Mouse (Mus musculus): Measurements from ENCODE around the gene Bach2. TPM values are rescaled to one million over a fixed set of nuclear protein-coding genes. Genes with fewer than 3 reads are reported as not detected.

Gene Bach2
- total and polyA plus RNA-seq, 2 experiments from 2014 or later, result 2.1 to 2.4 TPM

DNA sequence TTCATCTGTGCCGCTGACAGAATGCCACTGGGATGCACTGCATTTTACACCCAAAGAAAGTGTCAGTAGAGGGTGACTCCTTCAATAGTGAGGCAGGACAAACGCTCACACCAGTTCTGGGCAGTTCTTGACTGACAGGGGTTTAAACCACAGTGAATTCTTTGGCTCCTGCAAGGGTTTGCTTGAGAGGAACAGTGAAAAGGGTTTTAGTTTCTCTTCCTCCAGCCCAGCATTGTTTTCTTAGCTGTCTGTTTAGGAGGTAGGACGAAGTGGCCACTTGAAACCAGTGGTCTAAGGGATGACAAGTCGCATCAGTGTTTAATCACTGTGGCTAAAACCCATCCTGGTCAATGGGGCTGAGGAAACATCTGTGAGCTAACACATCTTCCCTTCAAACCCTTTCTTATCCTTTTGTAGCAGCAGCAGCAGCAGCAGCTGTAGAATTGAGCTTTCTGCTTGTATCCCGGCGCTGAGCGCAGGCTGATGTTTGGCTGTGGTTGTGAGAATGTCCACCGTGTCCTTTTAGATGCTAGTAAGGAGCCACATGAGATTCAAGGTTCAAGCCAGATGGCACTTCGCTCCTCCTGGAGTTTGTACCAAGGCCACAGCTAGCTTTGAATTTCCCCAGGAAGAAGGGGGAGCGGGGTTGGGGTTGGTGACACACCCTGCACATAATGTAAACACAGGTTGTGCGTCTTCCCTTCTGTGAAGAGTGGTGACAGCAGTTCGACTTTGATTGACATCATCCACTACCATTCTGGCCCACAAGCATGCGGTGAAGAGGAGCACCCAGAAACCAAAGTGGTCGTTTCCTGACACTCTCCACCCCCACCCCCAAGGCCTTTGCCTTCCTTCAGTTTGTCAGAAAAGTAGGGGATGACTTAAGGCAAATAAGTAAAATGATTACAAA is 104.9 kb downstream of the Bach2 start:
- no peaks in the 10 kb centered on the region for H3K27me3 ChIP-seq (ENCODE audit: control insufficient read depth, insufficient read depth, low read length)
- WGBS, result 45% methylated on average over 14 of the region's 14 CpGs
- no peaks in the 10 kb centered on the region for H3K9me3 ChIP-seq (replicated peaks; ENCODE audit: control insufficient read depth, low read length)
- H3K27ac ChIP-seq (ENCODE audit: low read depth), result peak overlapping the region; percentile 56
- H3K4me3 ChIP-seq (ENCODE audit: low read depth, low read length), result no peak overlapping the region
- ATAC-seq (ENCODE audit: insufficient read depth, low read depth) (no peak; the same call in 1 of the 2 replicates), DNase-seq (ENCODE audit: low spot score) (no peak)
- no peak overlapping the region for H3K9ac ChIP-seq (replicated peaks; ENCODE audit: low read depth, low read length)
- TF ChIP-seq EP300 (IDR thresholded peaks at IDR 0.05; ENCODE audit: low read depth), result no peak
- no peak for TF ChIP-seq CTCF (IDR thresholded peaks at IDR 0.05; ENCODE audit: low read depth)
- no peak overlapping the region; the same call in 1 of the 2 replicates for H3K4me2 ChIP-seq (ENCODE audit: low read depth, low read length)
- no peaks in the 10 kb centered on the region for H3K36me3 ChIP-seq (replicated peaks; ENCODE audit: control insufficient read depth, insufficient read depth, low read length)
- peaks cover 5% of the 10 kb centered on the region; the same call in 1 of the 2 replicates for H3K4me1 ChIP-seq (ENCODE audit: control insufficient read depth, insufficient read depth)

DNA sequence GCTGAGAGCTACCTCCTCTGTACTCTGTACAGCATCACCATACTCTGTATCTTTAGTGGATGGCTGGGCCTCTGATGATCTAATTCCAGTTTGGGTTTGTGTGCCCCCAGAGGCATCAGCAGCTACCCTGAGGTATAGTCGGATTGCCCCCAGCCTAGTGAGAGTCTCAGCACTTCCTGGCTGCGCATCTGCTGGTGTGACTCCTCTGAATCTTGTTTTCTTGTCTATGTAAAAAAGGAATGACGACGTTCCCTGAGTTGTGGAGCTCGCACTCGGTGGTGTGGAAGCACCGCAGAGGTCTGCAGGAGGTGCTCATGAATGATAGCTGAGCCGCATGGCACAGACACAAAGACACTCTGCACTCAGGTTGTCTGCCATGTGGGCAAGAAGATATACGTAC is 105.7 kb downstream of the Bach2 start:
- Histone ChIP-seq H3K27ac (ENCODE audit: low read depth) (0 out of 2 replicates have a peak overlapping the region, but pooled peaks have one; percentile 56), H3K36me3 (replicated peaks; ENCODE audit: control insufficient read depth, insufficient read depth, low read length) (no peaks in the 10 kb centered on the region), H3K4me3 (ENCODE audit: low read depth, low read length) (no peak overlapping the region), H3K27me3 (ENCODE audit: control insufficient read depth, insufficient read depth, low read length) (no peaks in the 10 kb centered on the region), H3K4me2 (ENCODE audit: low read depth, low read length) (no peak overlapping the region), H3K9me3 (replicated peaks; ENCODE audit: control insufficient read depth, low read length) (no peaks in the 10 kb centered on the region), H3K9ac (replicated peaks; ENCODE audit: low read depth, low read length) (no peak overlapping the region), H3K4me1 (ENCODE audit: control insufficient read depth, insufficient read depth) (no peaks in the 10 kb centered on the region)
- ATAC-seq (ENCODE audit: insufficient read depth, low read depth), result no peak
- WGBS, result 66% methylated on average over 9 of the region's 9 CpGs
- no peak for DNase-seq (ENCODE audit: low spot score)
- no peak for TF ChIP-seq EP300 (IDR thresholded peaks at IDR 0.05; ENCODE audit: low read depth)
- no peak for TF ChIP-seq CTCF (IDR thresholded peaks at IDR 0.05; ENCODE audit: low read depth)

DNA sequence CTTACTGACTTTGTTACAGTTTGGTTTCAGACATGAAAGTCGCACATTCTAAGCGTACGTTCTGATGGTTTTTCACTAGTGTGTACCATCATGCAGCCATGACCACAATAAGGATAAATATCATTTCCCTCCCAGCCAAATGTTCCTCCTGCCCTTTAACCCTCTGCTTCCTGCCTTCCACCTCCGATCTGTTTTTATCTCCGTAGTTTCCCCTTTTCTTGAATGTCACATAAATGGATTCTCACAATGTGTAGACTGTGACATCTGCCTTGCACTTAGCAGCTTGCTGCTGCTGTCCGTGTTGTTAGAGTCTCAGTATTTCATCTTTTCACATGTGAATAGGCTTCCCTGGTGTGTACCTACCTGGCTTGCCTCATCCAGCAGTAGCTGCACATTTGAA is 108.6 kb downstream of the Bach2 start:
- no peaks in the 10 kb centered on the region for H3K27me3 ChIP-seq (ENCODE audit: control insufficient read depth, insufficient read depth, low read length)
- DNase-seq (ENCODE audit: low spot score), result no peak
- H3K4me3 ChIP-seq (ENCODE audit: low read depth, low read length), result no peak overlapping the region
- no peak overlapping the region for H3K27ac ChIP-seq (ENCODE audit: low read depth)
- no peak overlapping the region for H3K9ac ChIP-seq (replicated peaks; ENCODE audit: low read depth, low read length)
- H3K4me1 ChIP-seq (ENCODE audit: control insufficient read depth, insufficient read depth), result peaks cover 7% of the 10 kb centered on the region; the same call in 1 of the 2 replicates
- no peak overlapping the region for H3K4me2 ChIP-seq (ENCODE audit: low read depth, low read length)
- no peaks in the 10 kb centered on the region for H3K36me3 ChIP-seq (replicated peaks; ENCODE audit: control insufficient read depth, insufficient read depth, low read length)
- no peaks in the 10 kb centered on the region for H3K9me3 ChIP-seq (replicated peaks; ENCODE audit: control insufficient read depth, low read length)
- no peak for TF ChIP-seq CTCF (IDR thresholded peaks at IDR 0.05; ENCODE audit: low read depth)
- no peak for TF ChIP-seq EP300 (IDR thresholded peaks at IDR 0.05; ENCODE audit: low read depth)
- no peak for ATAC-seq (ENCODE audit: insufficient read depth, low read depth)
- WGBS, result 66% methylated on average over 6 of the region's 6 CpGs

DNA sequence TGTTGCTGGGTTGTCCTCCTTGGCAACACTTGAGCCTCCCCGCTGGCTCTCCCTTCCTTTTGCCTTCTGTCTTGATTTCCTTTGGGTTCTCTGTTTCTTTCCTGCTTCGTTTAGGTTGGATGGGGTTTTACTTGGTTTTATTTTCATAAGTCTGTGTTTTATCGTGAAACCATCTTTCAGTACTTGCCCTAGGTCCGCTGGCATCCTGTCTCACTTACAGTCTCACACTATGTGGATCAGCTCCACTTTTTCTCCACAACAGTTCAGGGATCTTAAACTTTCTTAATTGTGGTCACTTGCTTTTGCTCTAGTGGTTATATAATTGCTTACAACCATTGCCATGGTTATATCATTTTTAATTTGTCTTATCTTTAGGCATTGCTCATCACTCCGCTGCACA is 109.1 kb downstream of the Bach2 start:
- Histone ChIP-seq H3K9ac (replicated peaks; ENCODE audit: low read depth, low read length) (no peak overlapping the region), H3K27ac (ENCODE audit: low read depth) (no peak overlapping the region), H3K4me1 (ENCODE audit: control insufficient read depth, insufficient read depth) (peaks cover 11% of the 10 kb centered on the region), H3K36me3 (replicated peaks; ENCODE audit: control insufficient read depth, insufficient read depth, low read length) (no peaks in the 10 kb centered on the region), H3K9me3 (replicated peaks; ENCODE audit: control insufficient read depth, low read length) (no peaks in the 10 kb centered on the region), H3K4me3 (ENCODE audit: low read depth, low read length) (no peak overlapping the region), H3K4me2 (ENCODE audit: low read depth, low read length) (no peak overlapping the region), H3K27me3 (ENCODE audit: control insufficient read depth, insufficient read depth, low read length) (no peaks in the 10 kb centered on the region)
- ATAC-seq (ENCODE audit: insufficient read depth, low read depth) (no peak), DNase-seq (ENCODE audit: low spot score) (no peak)
- TF ChIP-seq EP300 (IDR thresholded peaks at IDR 0.05; ENCODE audit: low read depth), result no peak
- no peak for TF ChIP-seq CTCF (IDR thresholded peaks at IDR 0.05; ENCODE audit: low read depth)
- WGBS, result 71% methylated on average over 5 of the region's 5 CpGs

DNA sequence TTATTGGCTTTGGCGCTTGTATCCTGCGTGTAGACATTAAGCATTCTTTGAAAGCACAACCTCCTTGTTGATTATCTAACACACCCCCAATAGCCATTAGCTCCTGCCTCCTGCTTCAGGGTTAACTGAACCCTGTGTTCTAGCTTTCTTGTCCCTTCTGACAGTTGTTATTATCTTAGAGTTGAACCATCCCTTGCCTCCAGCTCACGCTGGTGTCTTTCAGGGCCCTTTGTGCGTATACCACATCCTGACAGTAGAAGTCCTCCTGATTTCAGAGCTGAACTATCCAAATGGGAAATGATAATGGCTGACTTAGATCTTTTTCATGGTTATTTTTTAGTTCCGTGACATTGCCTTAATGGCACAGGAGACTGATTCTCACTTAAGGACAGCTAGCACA is 110.8 kb downstream of the Bach2 start:
- H3K9me3 ChIP-seq (replicated peaks; ENCODE audit: control insufficient read depth, low read length), result no peaks in the 10 kb centered on the region
- WGBS, result 86% methylated on average over 5 of the region's 5 CpGs
- H3K4me3 ChIP-seq (ENCODE audit: low read depth, low read length), result no peak overlapping the region
- H3K27me3 ChIP-seq (ENCODE audit: control insufficient read depth, insufficient read depth, low read length), result no peaks in the 10 kb centered on the region
- H3K4me2 ChIP-seq (ENCODE audit: low read depth, low read length), result no peak overlapping the region
- DNase-seq (ENCODE audit: low spot score), result no peak
- no peaks in the 10 kb centered on the region for H3K36me3 ChIP-seq (replicated peaks; ENCODE audit: control insufficient read depth, insufficient read depth, low read length)
- ATAC-seq (ENCODE audit: insufficient read depth, low read depth), result no peak
- no peak overlapping the region for H3K9ac ChIP-seq (replicated peaks; ENCODE audit: low read depth, low read length)
- no peak for TF ChIP-seq EP300 (IDR thresholded peaks at IDR 0.05; ENCODE audit: low read depth)
- no peak for TF ChIP-seq CTCF (IDR thresholded peaks at IDR 0.05; ENCODE audit: low read depth)
- H3K4me1 ChIP-seq (ENCODE audit: control insufficient read depth, insufficient read depth), result peaks cover 11% of the 10 kb centered on the region
- no peak overlapping the region for H3K27ac ChIP-seq (ENCODE audit: low read depth)

Measured in heart, postnatal 0 days (tissue).